Mouse (Mus musculus) layer of hippocampus, postnatal 14 days (tissue): ENCODE measurements around the gene Tpp1. TPM values are rescaled to one million over a fixed set of nuclear protein-coding genes. Genes with fewer than 3 reads are reported as not detected.
"Not testable (repeated sequence)": the region's sequence is repeated elsewhere in the genome, so short reads cannot be mapped to it uniquely, and the experiment has no call there.

Source experiments
- DNase-seq, 2 experiments: peaks; one replicate each; pipeline ENCODE4 v3.0.0; 2021 to 2022; ENCODE audit warnings: low spot score in 2 of 2, mixed read lengths in 1 of 2
- total RNA-seq, 2 experiments: library from RNA; stranded (reverse); gene quantifications; 2 replicates each; pipeline ENCODE4 v1.2.3; 2021

The Tpp1 gene
- total RNA-seq, 2 experiments from 2014 or later = 54.0 to 54.2 TPM

DNA sequence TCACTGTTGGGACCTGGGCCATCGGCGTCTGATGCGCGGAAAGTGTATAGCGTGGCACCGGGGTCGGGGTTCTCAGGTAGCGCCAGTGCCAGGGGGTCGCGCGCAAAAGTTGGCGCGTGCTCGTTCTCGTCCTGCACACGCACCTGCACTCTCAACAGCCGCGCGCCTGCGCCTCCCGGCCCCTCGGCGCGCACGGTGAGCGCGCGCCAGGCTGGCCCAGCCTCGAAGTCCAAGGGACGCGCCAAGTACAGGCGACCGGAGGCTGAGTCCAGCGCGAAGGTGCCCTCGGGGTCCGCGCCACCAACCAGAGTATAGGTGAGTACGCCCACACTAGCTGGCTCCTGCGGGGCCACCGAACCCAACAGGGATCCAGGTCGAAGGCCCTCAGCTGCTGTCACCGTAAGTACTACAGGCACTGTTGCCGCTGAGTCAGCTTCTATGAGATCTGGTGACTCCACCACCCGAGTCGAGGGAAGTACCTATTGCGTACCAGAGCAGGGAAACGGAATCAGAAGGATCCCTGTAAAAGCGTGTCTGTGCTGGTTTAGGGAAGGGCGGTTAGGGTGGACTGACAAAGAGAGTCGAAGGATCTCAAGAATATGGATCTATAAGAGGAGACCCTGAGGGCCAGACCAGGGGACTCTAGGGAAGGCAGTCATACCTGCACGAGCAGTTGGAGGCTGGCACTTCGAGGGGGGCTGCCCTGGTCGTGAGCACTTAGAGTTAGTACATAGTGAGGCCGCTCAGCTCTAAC, 10.7 kb upstream of the Tpp1 start:
- DNase-seq = no peak

DNA sequence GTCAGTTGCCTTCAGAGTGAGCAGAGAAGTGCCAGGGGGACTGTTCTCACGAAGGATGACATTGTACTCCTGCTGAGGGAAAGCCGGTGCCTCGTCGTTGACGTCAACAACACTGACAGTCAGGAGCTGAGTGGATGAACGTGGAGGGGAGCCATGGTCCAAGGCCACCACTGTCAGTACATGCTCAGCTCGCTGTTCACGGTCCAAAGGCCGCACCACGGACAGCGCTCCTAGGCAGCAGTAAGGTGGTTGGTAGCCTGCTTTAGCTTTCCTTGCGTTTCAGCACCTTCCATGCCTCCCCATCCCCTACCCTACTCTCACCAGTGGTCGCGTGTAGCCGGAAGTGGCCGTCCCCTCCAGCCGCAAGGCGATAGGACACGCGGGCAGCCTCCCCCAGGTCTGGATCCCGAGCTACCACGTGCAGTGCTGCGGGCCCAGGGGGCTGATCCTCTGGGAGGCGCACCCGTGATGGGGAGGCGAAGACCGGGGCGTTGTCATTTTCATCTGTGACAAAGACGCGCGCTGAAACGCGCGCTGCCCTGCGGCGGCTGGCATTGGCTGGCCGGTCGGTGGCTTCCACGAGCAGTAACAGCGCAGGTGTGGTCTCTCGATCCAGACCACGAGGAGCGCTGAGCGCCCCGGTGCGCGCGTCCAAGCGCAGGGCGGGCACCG, 9.9 kb upstream of the Tpp1 start:
- no peak for DNase-seq

DNA sequence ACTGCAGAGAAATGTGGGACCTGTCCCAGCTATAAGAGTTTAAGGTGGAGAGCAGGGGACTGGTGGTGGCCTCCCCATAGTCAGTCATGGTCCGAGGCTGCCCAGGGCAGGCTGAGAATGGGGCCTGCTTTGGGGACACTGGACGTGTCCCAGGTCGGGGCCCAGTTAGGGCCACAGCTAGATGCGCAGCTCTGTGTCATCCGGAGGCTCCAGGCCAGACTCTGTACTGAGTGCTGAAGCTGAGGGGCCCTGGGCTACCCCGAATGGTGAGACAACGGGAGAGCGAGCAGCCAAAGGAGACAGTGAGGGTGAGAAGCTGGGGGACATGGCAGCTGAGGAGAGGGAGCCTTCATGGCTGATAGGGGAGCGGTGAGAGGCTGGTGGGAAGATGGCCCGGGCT, 1.2 kb upstream of the Tpp1 start:
- no peak for DNase-seq

DNA sequence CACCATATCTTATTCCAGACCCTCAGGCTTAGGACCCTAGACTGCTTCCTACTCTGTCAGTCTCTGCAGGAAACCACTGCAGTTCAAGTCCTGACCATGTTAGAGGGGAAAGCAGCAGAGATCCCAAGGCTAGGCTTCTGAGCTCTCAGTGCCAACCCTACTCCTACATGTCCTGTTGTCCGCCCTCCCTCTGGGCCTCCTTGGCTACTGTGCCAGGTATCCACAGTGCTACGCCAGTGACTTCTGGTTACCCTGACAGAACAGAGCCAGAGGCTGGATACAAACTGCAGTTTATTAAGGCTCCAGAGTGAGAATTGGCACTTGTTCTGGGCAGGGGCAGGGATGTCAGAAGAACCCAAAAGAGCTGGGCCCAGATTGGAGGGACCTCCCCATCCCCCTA, 681 bp upstream of the Tpp1 start:
- no peak for DNase-seq

DNA sequence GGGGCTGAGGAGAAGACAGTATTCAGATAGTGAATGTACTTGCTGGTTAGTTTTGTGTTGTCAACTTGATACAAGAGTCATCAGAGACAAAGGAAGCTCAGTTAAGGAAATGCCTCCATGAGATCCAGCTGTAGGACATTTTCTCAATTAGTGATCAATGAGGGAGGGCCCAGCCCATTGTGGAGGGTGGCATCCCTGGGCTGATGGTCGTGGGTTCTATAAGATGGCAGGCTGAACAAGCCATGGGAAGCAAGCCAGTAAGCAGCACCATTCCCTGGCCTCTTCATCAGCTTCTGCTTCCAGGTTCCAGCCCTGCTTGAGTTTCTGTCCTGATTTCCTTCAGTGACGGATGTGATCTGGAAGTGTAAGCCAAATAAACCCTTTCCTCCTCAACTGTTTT, 4.3 kb downstream of the Tpp1 start:
- no peak for DNase-seq

DNA sequence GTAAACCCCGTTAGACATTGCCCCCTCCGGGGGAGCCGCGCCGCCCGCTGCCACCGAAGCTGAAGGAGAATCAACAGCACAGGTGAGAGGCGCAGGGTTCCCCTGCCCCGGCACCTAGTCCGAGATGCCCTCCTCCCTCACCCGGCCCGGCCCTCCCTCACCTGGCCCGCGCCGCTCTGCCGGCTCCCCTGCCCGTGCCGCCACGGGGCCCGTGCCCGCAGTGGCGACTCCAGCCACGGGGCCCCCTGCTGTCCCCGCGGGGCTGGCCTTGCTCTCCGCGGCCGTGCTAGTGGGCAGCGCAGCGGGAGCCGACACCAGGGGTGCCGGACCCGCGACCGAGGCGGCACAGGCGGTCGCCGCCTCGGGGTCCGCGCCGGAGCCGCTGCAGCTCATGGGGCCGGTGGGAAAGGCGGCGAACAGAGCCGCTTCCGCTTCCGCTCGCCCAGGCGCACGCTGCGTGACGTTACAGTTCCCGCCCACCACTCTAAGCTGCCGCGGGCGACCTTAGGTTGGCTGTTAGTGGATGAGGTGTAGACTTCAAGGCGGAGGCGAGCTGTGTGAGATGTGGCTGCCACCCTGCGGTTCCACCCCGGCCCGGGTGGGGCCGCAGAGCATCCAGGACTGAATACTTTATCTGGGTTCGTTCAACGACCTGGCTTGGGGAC, 8.0 kb downstream of the Tpp1 start, which contains the start of gene Taf10:
Gene Taf10 (minus strand): TSS at position 436 of the 665 bp plus-strand sequence.
- DNase-seq = peak; percentile 78 to 85

DNA sequence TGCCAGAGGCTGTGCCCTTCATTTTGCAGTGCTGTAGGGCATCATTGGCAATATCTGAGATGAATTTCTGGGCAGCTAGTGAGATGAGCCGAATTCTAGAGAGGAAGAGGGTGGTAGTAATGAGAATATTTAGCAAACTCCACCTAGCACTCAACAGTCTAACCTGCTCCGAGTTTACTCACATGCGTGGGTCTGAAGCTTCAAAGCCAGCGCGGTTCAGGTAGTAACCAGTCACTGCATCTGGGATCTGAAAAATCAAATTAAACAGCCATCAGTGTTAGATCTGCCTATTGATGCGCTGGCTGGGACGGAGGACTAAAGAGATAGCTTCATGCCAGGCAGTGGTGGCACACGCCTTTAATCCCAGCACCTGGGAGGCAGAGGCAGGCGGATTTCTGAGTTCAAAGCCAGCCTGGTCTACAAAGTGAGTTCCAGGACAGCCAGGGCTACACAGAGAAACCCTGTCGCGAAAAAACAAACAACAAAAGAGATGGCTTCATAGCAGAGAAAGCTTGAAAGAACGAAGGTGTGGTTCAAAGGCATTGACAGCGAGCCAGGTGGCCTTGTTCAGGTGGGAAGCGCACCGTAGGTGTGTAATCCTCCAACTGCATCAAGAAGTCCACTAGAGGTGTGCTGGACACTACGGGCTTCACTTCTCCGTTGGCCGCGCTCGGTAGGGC, 8.6 kb downstream of the Tpp1 start:
- not testable (repeated sequence) for DNase-seq

DNA sequence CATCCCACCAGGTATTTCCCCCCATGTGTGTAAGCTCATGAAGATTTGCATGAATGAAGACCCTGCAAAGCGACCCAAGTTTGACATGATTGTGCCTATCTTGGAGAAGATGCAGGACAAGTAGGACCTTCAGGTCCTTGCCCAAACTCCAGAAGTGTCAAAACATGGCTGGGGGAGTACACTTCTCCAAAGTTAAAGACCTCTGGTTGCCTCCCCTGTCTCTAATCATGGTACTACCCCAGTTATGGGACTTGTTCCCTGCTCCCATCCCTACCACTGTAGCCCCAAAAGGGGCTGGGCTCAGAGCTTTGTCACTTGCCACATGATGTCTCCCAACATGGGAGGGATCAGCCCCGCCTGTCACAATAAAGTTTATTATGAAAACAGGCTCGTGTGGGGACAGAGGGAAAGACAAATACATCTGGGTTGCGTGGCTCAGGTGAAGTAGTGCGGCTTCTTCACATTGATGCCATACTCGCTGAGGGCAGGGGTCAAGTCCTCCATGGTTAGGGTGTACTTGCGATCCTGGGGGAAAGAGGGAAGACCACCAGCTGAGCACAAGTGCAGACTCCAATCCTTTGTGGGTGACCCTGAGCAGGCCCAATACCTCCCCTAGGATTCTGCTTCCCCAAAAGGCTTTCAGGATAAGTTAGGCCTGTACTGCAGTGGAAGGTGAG, 9.4 kb downstream of the Tpp1 start:
- DNase-seq = not testable (repeated sequence)

DNA sequence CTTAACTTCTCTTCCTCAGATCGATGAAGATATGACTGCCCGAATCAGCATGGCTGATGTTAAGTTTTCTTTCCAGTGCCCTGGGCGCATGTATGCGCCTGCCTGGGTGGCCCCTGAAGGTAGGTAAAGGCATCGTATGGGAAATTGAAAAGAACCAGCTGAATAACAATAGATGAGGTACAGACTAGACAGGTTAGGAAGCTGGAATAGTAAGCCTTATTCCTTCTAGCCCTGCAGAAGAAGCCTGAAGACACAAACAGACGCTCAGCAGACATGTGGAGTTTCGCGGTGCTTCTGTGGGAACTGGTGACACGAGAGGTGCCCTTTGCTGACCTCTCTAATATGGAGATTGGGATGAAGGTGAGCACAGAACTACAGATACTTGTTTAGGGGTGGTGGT, 10.1 kb downstream of the Tpp1 start:
- DNase-seq = no peak

DNA sequence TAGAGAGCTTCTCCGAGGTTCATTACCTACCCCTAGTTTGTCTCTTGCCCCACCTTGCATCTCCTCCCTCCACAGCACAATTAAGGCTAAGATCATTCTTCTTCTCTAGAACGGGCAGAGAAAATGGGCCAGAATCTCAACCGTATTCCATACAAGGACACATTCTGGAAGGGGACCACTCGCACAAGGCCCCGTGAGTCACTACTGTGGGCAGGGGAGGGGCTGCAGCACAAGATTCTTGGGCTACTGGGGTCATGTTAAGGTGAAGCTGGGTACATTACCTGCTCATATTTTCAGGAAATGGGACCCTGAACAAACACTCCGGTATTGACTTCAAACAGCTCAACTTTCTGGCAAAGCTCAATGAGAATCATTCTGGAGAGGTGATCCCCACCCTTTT, 11.2 kb downstream of the Tpp1 start:
- no peak for DNase-seq

DNA sequence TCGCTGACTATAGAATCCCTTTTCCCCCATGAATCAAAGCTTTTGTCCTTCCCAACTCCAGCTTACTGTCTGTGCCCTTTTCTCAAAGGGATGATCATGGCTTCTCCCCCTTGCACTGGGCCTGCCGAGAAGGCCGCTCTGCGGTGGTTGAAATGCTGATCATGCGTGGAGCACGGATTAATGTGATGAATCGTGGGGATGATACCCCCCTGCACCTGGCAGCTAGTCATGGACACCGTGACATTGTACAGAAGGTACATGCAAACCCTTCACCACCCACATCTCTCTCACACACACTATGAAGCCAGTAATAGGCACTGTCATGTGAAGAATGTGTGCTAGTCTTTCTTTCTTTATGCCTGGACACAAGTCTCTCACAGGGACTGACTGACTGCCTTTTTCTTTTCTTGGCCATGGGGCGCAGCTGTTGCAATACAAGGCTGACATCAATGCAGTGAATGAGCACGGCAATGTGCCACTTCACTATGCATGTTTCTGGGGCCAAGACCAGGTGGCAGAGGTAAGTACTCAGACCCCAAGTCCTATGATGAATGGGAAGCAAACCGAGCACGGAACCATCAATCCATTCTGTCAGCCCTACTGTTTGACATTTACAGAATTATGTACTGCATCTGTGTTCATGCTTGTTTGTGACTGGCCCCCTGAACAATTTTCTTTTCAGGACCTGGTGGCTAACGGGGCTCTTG, 11.8 kb downstream of the Tpp1 start:
- DNase-seq = no peak

DNA sequence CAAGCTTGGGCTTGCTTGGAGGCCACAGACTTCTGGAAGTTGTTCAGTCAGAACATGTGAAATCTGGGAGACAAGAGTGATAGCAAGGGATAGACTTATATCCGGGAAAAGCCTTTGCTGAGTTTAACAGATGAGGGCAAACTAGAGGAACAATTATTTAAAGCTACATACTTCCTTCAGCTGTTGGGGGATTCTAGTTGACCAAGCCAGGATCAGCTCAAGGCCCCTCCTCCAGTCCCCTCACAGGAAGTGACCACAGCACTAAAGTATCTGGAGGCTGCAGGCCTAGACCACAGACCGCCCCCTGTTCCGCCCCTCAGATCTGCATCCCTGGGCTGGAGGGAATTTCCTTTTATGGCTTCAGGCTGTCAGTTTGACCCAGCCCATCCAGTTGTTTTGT, 13.1 kb downstream of the Tpp1 start:
- DNase-seq = no peak

DNA sequence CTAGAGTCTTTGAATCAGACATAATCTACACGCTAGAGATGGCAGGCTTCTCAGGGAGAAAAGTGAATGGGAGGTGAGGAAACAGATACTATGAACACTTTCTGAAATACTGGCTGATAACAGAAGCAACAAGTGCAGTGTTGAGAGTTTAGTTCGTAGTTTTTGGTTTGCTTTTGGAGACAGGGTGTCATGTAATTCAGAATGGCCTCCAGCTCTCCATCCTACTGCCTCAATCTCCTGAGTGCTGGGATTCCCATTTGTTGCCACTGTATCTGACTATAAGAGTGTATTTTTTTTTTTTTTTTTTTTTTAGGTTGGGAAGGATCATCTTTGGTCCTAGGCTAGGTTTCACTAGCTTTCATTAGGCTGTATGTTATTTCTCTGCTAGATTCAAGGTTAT, 13.7 kb downstream of the Tpp1 start:
- no peak for DNase-seq

DNA sequence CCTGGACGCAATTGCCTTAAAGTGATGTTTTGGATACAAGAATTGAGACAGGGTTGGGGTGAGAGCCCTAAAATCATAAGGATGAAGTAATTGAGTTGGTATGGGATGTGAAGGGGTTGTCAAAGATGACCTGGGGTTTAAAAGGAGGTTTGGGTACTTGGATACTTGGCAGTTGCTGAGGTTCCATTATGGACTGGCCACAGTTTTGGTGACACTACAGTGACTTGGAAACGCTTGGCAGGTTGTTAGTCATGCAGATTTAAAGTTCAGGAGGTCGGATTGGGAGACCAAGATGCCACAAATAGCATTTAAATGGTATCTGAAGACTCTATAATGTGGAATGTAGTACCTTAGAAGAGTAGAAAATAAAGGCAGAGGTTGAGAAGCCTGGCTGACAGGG, 14.4 kb downstream of the Tpp1 start:
- no peak for DNase-seq

DNA sequence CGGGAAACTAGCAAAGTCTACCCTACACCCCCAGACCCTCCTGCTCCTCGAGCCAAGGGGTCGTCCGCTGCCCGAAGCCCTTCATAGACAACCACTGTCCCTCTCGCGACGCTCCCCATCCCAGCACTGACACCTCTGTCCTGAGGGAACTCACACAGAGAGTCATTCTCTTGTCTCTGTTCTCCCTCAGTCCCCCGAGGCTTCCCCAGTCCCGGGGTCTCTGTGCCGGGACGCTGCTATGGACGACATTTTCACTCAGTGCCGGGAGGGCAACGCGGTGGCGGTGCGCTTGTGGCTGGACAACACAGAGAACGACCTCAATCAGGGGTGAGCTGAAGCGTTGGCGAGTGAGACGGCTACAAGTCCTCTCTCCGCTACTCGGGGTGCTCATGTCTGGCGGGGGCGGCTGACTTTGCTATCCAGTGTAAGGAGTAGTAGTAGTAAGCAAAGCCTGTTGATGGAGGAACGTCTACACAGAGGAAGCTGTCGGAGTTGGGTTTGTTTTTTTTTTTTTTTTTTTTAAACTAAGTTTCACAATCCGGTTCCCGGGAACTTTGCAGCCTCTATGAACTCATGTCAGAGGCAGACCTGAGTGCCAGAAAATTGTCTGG, 15.0 kb downstream of the Tpp1 start, which contains the start of gene Rrp8:
Gene Rrp8 (minus strand): TSS at position 475 of the 611 bp plus-strand sequence.
- no peak for DNase-seq

DNA sequence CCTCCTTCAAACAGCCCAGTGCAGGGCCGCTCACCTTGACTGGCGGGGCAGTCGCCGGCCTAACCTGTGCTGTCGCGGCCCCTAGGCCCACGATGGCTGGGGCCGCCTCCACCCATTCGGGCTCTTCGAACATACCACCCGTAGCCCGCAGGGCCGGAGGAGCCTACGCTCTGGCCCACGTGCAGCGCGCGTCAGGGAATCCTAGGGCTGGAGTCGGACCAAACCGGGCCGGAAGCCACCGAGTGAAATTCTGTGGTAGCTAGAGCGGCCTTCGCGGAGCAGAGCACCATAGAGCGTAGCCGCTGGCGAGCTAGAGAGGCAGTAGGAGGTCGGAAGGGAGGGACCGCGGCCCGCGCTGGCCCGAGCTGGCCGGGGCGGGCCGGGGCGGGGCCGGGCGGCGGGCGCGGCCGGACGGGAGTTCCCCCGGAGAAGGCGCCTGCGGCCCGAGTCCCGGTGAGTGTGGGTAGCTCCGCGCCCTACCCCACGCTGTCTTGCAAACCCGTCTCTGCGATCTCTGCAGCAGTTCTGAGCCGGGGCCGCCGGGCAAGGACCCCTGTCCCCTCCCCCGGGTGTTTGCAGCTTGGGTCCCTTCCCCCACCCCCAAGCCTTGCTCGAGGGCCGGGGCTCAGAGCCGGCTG, 15.7 kb downstream of the Tpp1 start, which contains the start of gene Ilk:
Gene Ilk (plus strand): TSS at position 329 of the 638 bp plus-strand sequence.
- peak; percentile 90 to 94 for DNase-seq

DNA sequence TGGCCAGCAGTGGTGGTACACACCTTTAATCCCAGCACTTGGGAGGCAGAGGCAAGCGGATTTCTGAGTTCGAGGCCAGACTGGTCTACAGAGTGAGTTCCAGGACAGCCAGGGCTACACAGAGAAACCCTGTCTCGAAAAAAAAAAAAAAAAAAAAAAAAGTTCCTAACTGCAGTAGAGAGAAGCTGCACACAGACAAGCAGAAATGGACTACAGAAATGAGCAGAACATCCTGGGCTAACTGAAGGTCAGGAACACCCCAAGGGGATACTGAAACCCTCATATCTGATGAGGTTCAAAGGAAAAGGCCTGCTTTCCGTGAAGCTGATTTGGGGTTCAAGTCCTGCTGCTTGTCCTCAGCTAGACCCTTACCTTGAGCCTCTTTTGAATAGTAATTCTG, 16.6 kb downstream of the Tpp1 start:
- not testable (repeated sequence) for DNase-seq

DNA sequence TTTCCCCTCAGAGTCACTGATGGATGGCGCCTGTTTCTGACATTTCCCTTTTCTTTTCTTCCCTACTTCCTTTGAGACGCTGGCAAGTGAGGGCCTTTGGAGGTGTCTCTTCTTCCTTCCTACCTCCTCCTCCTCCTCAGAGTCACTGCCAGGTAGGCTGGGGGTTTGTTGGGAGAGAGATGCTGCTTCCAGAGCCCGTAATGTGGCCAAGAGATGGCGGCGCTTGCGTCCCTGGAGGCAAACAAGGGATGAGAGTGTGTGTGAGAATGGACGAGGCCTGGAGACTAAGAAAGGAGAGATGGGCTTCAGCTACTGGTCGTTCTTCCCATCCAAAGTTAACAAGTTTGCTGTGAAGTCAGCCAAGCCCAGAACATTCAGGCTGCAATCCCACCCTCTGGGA, 17.2 kb downstream of the Tpp1 start:
- DNase-seq = no peak

DNA sequence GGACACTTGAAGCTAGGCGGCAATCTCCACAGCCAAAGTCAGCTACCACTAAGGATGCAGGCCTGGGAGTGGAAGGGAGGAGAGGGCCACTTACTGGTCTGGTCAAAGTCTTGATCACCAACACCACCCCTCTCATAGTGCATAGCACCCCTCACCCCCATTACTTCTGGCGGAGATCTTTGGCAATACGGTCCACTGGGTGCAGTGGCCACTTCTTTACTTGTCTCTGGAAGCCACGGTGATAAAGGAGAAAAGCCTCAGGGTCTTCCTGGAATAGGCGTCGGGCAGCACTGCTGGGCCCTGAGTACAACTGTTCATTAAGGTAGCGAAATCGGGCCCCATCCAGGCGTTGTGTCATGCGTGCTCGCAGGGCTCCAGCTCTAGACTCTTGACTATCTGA, 18.2 kb downstream of the Tpp1 start:
- no peak for DNase-seq
